Mouse (Mus musculus): ENCODE results near the gene Metap2.

- TF ChIP-seq POLR2A (IDR thresholded peaks at IDR 0.05; ENCODE audit: extremely low read depth, insufficient read depth, low read length): no peak
- no peak for TF ChIP-seq CTCF (IDR thresholded peaks at IDR 0.05; ENCODE audit: extremely low read depth, insufficient read depth, low read length)
These were observed 14.0 kb downstream of the Metap2 start for GRCm38 (mm10) chr10:93882738-93883364.
